Mouse (Mus musculus): ENCODE data around the gene Sim2.

- TF ChIP-seq CTCF (IDR thresholded peaks at IDR 0.05; ENCODE audit: low read depth, low read length) (no peak), POLR2A (IDR thresholded peaks at IDR 0.05; ENCODE audit: extremely low read depth, insufficient read depth, low read length) (no peak)
Observed at GRCm38 (mm10) chr16:94114693-94115092, 30.0 kb downstream of the Sim2 start.

All from liver, adult 2 months (tissue).